Mouse (Mus musculus) CH12.LX (cell line): ENCODE measurements around the gene Mfsd2a. TPM values are rescaled to one million over a fixed set of nuclear protein-coding genes. Genes with fewer than 3 reads are reported as not detected.
A peak's percentile ranks its signal among the peaks of the same experiment; 100 is the strongest.

Experiments used
- DNase-seq: peaks from one replicate; pipeline ENCODE4 v3.0.0-alpha.2; 2013; ENCODE audit errors: extremely low read depth
- H3K27ac ChIP-seq: 2 replicates; pipeline ENCODE4 v1.5.1; 2012; ENCODE audit warnings: low read depth, mild to moderate bottlenecking, control low read depth, moderate library complexity; ENCODE audit not compliant: insufficient read depth
- H3K27me3 ChIP-seq: replicated peaks from 2 replicates; pipeline ENCODE3; 2012; ENCODE audit warnings: inconsistent platforms
- H3K36me3 ChIP-seq, 2 experiments: replicated peaks in 1 of 2; 2 replicates each; pipeline versions ENCODE3 to v1.6.1; 2012; ENCODE audit warnings: inconsistent platforms in 1 of 2, low read length in 1 of 2, mild to moderate bottlenecking in 1 of 2, mixed read lengths in 1 of 2, moderate library complexity in 1 of 2; ENCODE audit not compliant: control insufficient read depth in 1 of 2, insufficient read depth in 1 of 2
- H3K4me1 ChIP-seq, 2 experiments: 2 replicates each; pipeline ENCODE4 v1.6.1; 2012; ENCODE audit warnings: inconsistent platforms in 1 of 2, moderate library complexity in 1 of 2; ENCODE audit not compliant: insufficient read depth in 2 of 2, control insufficient read depth in 1 of 2
- H3K4me2 ChIP-seq: 2 replicates; pipeline ENCODE4 v1.6.1; 2012; ENCODE audit warnings: low read depth, mild to moderate bottlenecking, control low read depth; ENCODE audit not compliant: poor library complexity, insufficient read depth, severe bottlenecking
- H3K4me3 ChIP-seq, 3 experiments: fragments of 150-350 bp in 1 of 3; sonication (generic) in 1 of 3; replicated peaks in 1 of 3; 2 replicates each; pipeline versions ENCODE3 to v1.5.1; 2011 to 2012; ENCODE audit warnings: low read depth in 2 of 3, low read length in 2 of 3, mild to moderate bottlenecking in 2 of 3, moderate library complexity in 2 of 3, control low read depth in 1 of 3, improper control_type of control experiment in 1 of 3, inconsistent platforms in 1 of 3, mixed read lengths in 1 of 3; ENCODE audit not compliant: poor library complexity in 1 of 3
- H3K79me2 ChIP-seq: replicated peaks from 2 replicates; pipeline ENCODE4 v1.6.1; 2012; ENCODE audit warnings: mild to moderate bottlenecking, moderate library complexity; ENCODE audit not compliant: control insufficient read depth, poor library complexity, insufficient read depth, severe bottlenecking; ENCODE audit errors: extremely low read depth
- H3K9ac ChIP-seq: 2 replicates; pipeline ENCODE4 v1.6.1; 2012; ENCODE audit warnings: low read depth, mild to moderate bottlenecking, control low read depth, moderate library complexity; ENCODE audit not compliant: insufficient read depth
- H3K9me3 ChIP-seq: replicated peaks from 2 replicates; pipeline ENCODE3; 2012; ENCODE audit warnings: low read length, inconsistent platforms, mixed read lengths
- BHLHE40 ChIP-seq: IDR thresholded peaks from 2 replicates; pipeline ENCODE4 v1.6.1; 2011; ENCODE audit warnings: mild to moderate bottlenecking, low read depth, low read length, improper control_type of control experiment
- CHD1 ChIP-seq: IDR thresholded peaks from 2 replicates; pipeline ENCODE4 v1.6.1; 2012; ENCODE audit warnings: low read depth, low read length, improper control_type of control experiment, inconsistent platforms
- CHD2 ChIP-seq: IDR thresholded peaks from 2 replicates; pipeline ENCODE4 v1.6.1; 2011; ENCODE audit warnings: low read length, improper control_type of control experiment
- CTCF ChIP-seq, 2 experiments: IDR thresholded peaks in 1 of 2; conservative IDR thresholded peaks in 1 of 2; 2 replicates each; pipeline ENCODE4 v1.5.1; 2011 to 2012; ENCODE audit warnings: low read depth in 2 of 2, low read length in 2 of 2, improper control_type of control experiment in 1 of 2, inconsistent platforms in 1 of 2, mild to moderate bottlenecking in 1 of 2, moderate library complexity in 1 of 2
- EP300 ChIP-seq: IDR thresholded peaks from 2 replicates; pipeline ENCODE4 v1.6.1; 2011; ENCODE audit warnings: low read length, improper control_type of control experiment
- ETS1 ChIP-seq: conservative IDR thresholded peaks from 2 replicates; pipeline ENCODE4 v1.6.1; 2012; ENCODE audit warnings: low read depth, mild to moderate bottlenecking, inconsistent platforms, low read length, improper control_type of control experiment, moderate library complexity
- GABPA ChIP-seq: IDR thresholded peaks from 2 replicates; pipeline ENCODE4 v1.6.1; 2012; ENCODE audit warnings: low read depth, low read length, improper control_type of control experiment, inconsistent platforms; ENCODE audit not compliant: insufficient replicate concordance
- HCFC1 ChIP-seq: IDR thresholded peaks from 2 replicates; pipeline ENCODE4 v1.6.1; 2012; ENCODE audit warnings: low read depth, mild to moderate bottlenecking, inconsistent platforms, low read length, improper control_type of control experiment
- IRF4 ChIP-seq: IDR thresholded peaks from 2 replicates; pipeline ENCODE4 v1.6.1; 2014; ENCODE audit warnings: low read depth, mild to moderate bottlenecking, inconsistent platforms, low read length, improper control_type of control experiment
- JUN ChIP-seq: IDR thresholded peaks from 2 replicates; pipeline ENCODE4 v1.6.1; 2011; ENCODE audit warnings: low read depth, mild to moderate bottlenecking, low read length, improper control_type of control experiment, moderate library complexity; ENCODE audit not compliant: insufficient read depth
- JUND ChIP-seq: conservative IDR thresholded peaks from 2 replicates; pipeline ENCODE4 v1.6.1; 2011; ENCODE audit warnings: low read depth, low read length, improper control_type of control experiment
- KAT2A ChIP-seq: IDR thresholded peaks from 2 replicates; pipeline ENCODE4 v1.6.1; 2012; ENCODE audit warnings: low read length, improper control_type of control experiment, inconsistent platforms; ENCODE audit not compliant: insufficient replicate concordance
- MAFK ChIP-seq: IDR thresholded peaks from 2 replicates; pipeline ENCODE4 v1.6.1; 2011; ENCODE audit warnings: low read length, improper control_type of control experiment; ENCODE audit not compliant: insufficient replicate concordance
- MAX ChIP-seq: IDR thresholded peaks from 2 replicates; pipeline ENCODE4 v1.6.1; 2011; ENCODE audit warnings: low read length, improper control_type of control experiment
- MAZ ChIP-seq: IDR thresholded peaks from 2 replicates; pipeline ENCODE4 v1.6.1; 2012; ENCODE audit warnings: low read depth, mild to moderate bottlenecking, inconsistent platforms, low read length, improper control_type of control experiment, moderate library complexity
- MEF2A ChIP-seq: IDR thresholded peaks from 2 replicates; pipeline ENCODE4 v1.6.1; 2014; ENCODE audit warnings: low read depth, mild to moderate bottlenecking, inconsistent platforms, low read length, improper control_type of control experiment, borderline replicate concordance
- MXI1 ChIP-seq: IDR thresholded peaks from 2 replicates; pipeline ENCODE4 v1.6.1; 2011; ENCODE audit warnings: mild to moderate bottlenecking, low read depth, low read length, improper control_type of control experiment
- MYC ChIP-seq: IDR thresholded peaks from 2 replicates; pipeline ENCODE4 v1.6.1; 2011; ENCODE audit warnings: low read depth, mild to moderate bottlenecking, improper control_type of control experiment, low read length
- NELFE ChIP-seq: IDR thresholded peaks from 2 replicates; pipeline ENCODE4 v1.6.1; 2011; ENCODE audit warnings: low read depth, low read length, improper control_type of control experiment
- NRF1 ChIP-seq: IDR thresholded peaks from 2 replicates; pipeline ENCODE4 v1.6.1; 2014; ENCODE audit warnings: low read depth, mild to moderate bottlenecking, inconsistent platforms, low read length, improper control_type of control experiment, moderate library complexity
- PAX5 ChIP-seq: IDR thresholded peaks from 2 replicates; pipeline ENCODE4 v1.6.1; 2012; ENCODE audit warnings: low read length, inconsistent platforms, mixed read lengths
- POLR2A ChIP-seq: IDR thresholded peaks from 2 replicates; pipeline ENCODE4 v1.6.1; 2011; ENCODE audit warnings: low read depth, mild to moderate bottlenecking, improper control_type of control experiment, low read length
- RAD21 ChIP-seq: IDR thresholded peaks from 2 replicates; pipeline ENCODE4 v1.6.1; 2011; ENCODE audit warnings: low read depth, mild to moderate bottlenecking, low read length, improper control_type of control experiment, moderate library complexity
- RCOR1 ChIP-seq: conservative IDR thresholded peaks from 2 replicates; pipeline ENCODE4 v1.6.1; 2012; ENCODE audit warnings: low read depth, mild to moderate bottlenecking, inconsistent platforms, low read length, improper control_type of control experiment
- SIN3A ChIP-seq: IDR thresholded peaks from 2 replicates; pipeline ENCODE4 v1.6.1; 2012; ENCODE audit warnings: low read length, improper control_type of control experiment, inconsistent platforms
- SMC3 ChIP-seq: IDR thresholded peaks from 2 replicates; pipeline ENCODE4 v1.6.1; 2011; ENCODE audit warnings: low read depth, low read length, improper control_type of control experiment
- TBP ChIP-seq: conservative IDR thresholded peaks from 2 replicates; pipeline ENCODE4 v1.6.1; 2011; ENCODE audit warnings: low read depth, low read length, improper control_type of control experiment
- TCF12 ChIP-seq: IDR thresholded peaks from 2 replicates; pipeline ENCODE4 v1.6.1; 2014; ENCODE audit warnings: low read depth, mild to moderate bottlenecking, inconsistent platforms, low read length, improper control_type of control experiment
- UBTF ChIP-seq: IDR thresholded peaks from 2 replicates; pipeline ENCODE4 v1.6.1; 2012; ENCODE audit warnings: low read depth, mild to moderate bottlenecking, inconsistent platforms, low read length, improper control_type of control experiment, moderate library complexity
- USF1 ChIP-seq: IDR thresholded peaks from 2 replicates; pipeline ENCODE4 v1.6.1; 2014; ENCODE audit warnings: low read depth, mild to moderate bottlenecking, inconsistent platforms, low read length, improper control_type of control experiment
- USF2 ChIP-seq: conservative IDR thresholded peaks from 2 replicates; pipeline ENCODE4 v1.6.1; 2011; ENCODE audit warnings: low read depth, low read length, improper control_type of control experiment
- ZC3H11A ChIP-seq: IDR thresholded peaks from 2 replicates; pipeline ENCODE4 v1.6.1; 2012; ENCODE audit warnings: low read depth, mild to moderate bottlenecking, inconsistent platforms, low read length, improper control_type of control experiment
- ZMIZ1 ChIP-seq: IDR thresholded peaks from 2 replicates; pipeline ENCODE4 v1.6.1; 2012; ENCODE audit warnings: low read depth, mild to moderate bottlenecking, inconsistent platforms, low read length, improper control_type of control experiment
- dilution Hi-C: fragments of 300-500 bp; cut with MboI; formaldehyde crosslinking; loops from 2 replicates; pipeline ENCODE4 v1.14.3; 2020; ENCODE audit warnings: low sequenced_read_pairs; ENCODE audit not compliant: extremely low pct_unique_long_range_greater_than_20kb, extremely low pct_ligation_motif_present
- in situ Hi-C: fragments of 300-500 bp; cut with MboI; formaldehyde crosslinking; loops from 3 replicates; pipeline ENCODE4 v1.14.3; 2019; ENCODE audit warnings: low sequenced_read_pairs, low pct_ligation_motif_present, low pct_unique_long_range_greater_than_20kb, mixed read lengths
- polyA plus RNA-seq: library from polyadenylated mRNA; unstranded; fragments of >175 nt; gene quantifications from 2 replicates; pipeline ENCODE4 v1.2.1, GENCODE M21; 2012; ENCODE audit warnings: low read depth; ENCODE audit not compliant: insufficient read length
- total RNA-seq, 2 experiments: library from RNA; depleted of rRNA; stranded (reverse); fragments of 300-350 nt in 1 of 2; fragments of >200 nt in 1 of 2; gene quantifications; 2 replicates each; pipeline ENCODE4 v1.2.3; 2012 to 2014

Mfsd2a gene
- total and polyA plus RNA-seq, 3 experiments = 17.3 to 18.3 (median 17.4) TPM

GRCm38 (mm10) chr4:122985110-122985509 lies 24.1 kb upstream of the Mfsd2a start:
- Histone ChIP-seq H3K9me3 (no peaks in the 10 kb centered on the region), H3K4me3 (no peak overlapping the region), H3K27ac (no peak overlapping the region), H3K9ac (no peak overlapping the region), H3K79me2 (no peaks in the 10 kb centered on the region), H3K27me3 (no peaks in the 10 kb centered on the region), H3K4me2 (no peak overlapping the region), H3K4me1 (peaks cover 0 to 4% of the 10 kb centered on the region in 2 experiments; a peak in 1 of 4 replicates), H3K36me3 (no peaks in the 10 kb centered on the region)
- dilution Hi-C loops (no loop called here), in situ Hi-C loops (loop anchor here (10.0 kb wide), 1 partner anchor 70 kb away; no protein-coding TSS in a partner anchor)
- peak; percentile 87 for DNase-seq
- TF ChIP-seq UBTF (no peak), POLR2A (no peak), RAD21 (peak; percentile 100), JUND (no peak), EP300 (no peak), USF1 (no peak; the same call in 1 of the 2 replicates), MAZ (0 out of 2 replicates have a peak, but pooled peaks have one; percentile 10), HCFC1 (no peak), NELFE (peak; percentile 31; the same call in 1 of the 2 replicates), ZC3H11A (peak; percentile 88), MAX (peak; percentile 97), MAFK (no peak), GABPA (no peak), KAT2A (no peak), CHD2 (no peak), TBP (no peak), TCF12 (peak; percentile 55; the same call in 1 of the 2 replicates), RCOR1 (no peak), JUN (no peak), IRF4 (peak; percentile 61; the same call in 1 of the 2 replicates), ZMIZ1 (no peak), MYC (peak; percentile 94; the same call in 1 of the 2 replicates), ETS1 (no peak), CTCF (conservative IDR thresholded peaks at IDR 0.05 in 1 of 2, IDR thresholded peaks at IDR 0.05 in 1 of 2; ENCODE audit: low read depth in 2 of 2, low read length in 2 of 2) (peak; percentile 56 to 98), NRF1 (no peak), USF2 (peak; percentile 52; the same call in 1 of the 2 replicates), CHD1 (no peak), MXI1 (peak; percentile 33; the same call in 1 of the 2 replicates), SIN3A (peak; percentile 51; the same call in 1 of the 2 replicates), BHLHE40 (no peak), PAX5 (no peak), SMC3 (peak; percentile 97), MEF2A (no peak; the same call in 1 of the 2 replicates)
